Mouse (Mus musculus) intestine, postnatal 0 days (tissue): ENCODE results near the gene Wwox. TPM values are rescaled to one million over a fixed set of nuclear protein-coding genes. Genes with fewer than 3 reads are reported as not detected.

ENCODE experiments used
- ATAC-seq: fragments of 200-750 bp; cut with Nextera tagmentation; 2 replicates; pipeline ENCODE4 v1.8.0; 2017; ENCODE audit warnings: mild to moderate bottlenecking, moderate TSS enrichment, moderate library complexity
- H3K27ac ChIP-seq: fragments of 300-500 bp; sonication (generic); 2 replicates; pipeline ENCODE4 v1.5.1; 2014; ENCODE audit warnings: mild to moderate bottlenecking, low read depth, low read length, moderate library complexity
- H3K27me3 ChIP-seq: fragments of 300-500 bp; sonication (generic); replicated peaks from 2 replicates; pipeline ENCODE4 v1.6.1; 2014; ENCODE audit warnings: low read length, mixed read lengths; ENCODE audit not compliant: control insufficient read depth, insufficient read depth
- H3K36me3 ChIP-seq: fragments of 300-500 bp; sonication (generic); 2 replicates; pipeline ENCODE4 v1.6.1; 2014; ENCODE audit warnings: mild to moderate bottlenecking, moderate library complexity; ENCODE audit not compliant: control insufficient read depth, insufficient read depth
- H3K4me1 ChIP-seq: fragments of 300-500 bp; sonication (generic); replicated peaks from 2 replicates; pipeline ENCODE4 v1.6.1; 2014; ENCODE audit warnings: antibody characterized with exemption, low read length, mixed read lengths; ENCODE audit not compliant: control insufficient read depth, insufficient read depth
- H3K4me2 ChIP-seq: fragments of 300-500 bp; sonication (generic); replicated peaks from 2 replicates; pipeline ENCODE4 v1.6.1; 2014; ENCODE audit warnings: low read depth, mild to moderate bottlenecking, moderate library complexity
- H3K4me3 ChIP-seq: fragments of 300-500 bp; sonication (generic); 2 replicates; pipeline ENCODE4 v1.5.1; 2014; ENCODE audit warnings: low read depth, low read length
- H3K9ac ChIP-seq: fragments of 300-500 bp; sonication (generic); 2 replicates; pipeline ENCODE4 v1.6.1; 2014; ENCODE audit warnings: mild to moderate bottlenecking, low read depth, low read length
- H3K9me3 ChIP-seq: fragments of 300-500 bp; sonication (generic); 2 replicates; pipeline ENCODE4 v1.6.1; 2016; ENCODE audit warnings: mixed run types; ENCODE audit not compliant: control insufficient read depth
- CTCF ChIP-seq: sonication (generic); IDR thresholded peaks from 2 replicates; pipeline ENCODE4 v1.5.1; 2016; ENCODE audit warnings: low read depth, mild to moderate bottlenecking, control low read depth, antibody characterized with exemption, moderate library complexity
- WGBS: fragments of 180-500 bp; shearing (Covaris S2); extraction: QIAGEN DNeasy Blood & Tissue Kit; methylation state at CpG from one replicate; pipeline ENCODE4 v1.1.7; 2014; 5-methylcytosine and 5-hydroxymethylcytosine counted together
- polyA plus RNA-seq: library from polyadenylated mRNA; unstranded; fragments of >200 nt; fragmentation: Nextera tagmentation; extraction: Ambion mirVana; gene quantifications from 2 replicates; pipeline ENCODE4 v1.2.1, GENCODE M21; 2015

Wwox gene
- polyA plus RNA-seq, 1 experiment from 2014 or later: 7.1 TPM

GRCm38 (mm10) chr8:114891252-114891651 is 451.8 kb downstream of the Wwox start:
- no peak for TF ChIP-seq CTCF
- no peak overlapping the region for H3K27ac ChIP-seq

GRCm38 (mm10) chr8:114897432-114897831 is 458.0 kb downstream of the Wwox start:
- peak overlapping the region; percentile 18; the same call in 1 of the 2 replicates for H3K4me2 ChIP-seq
- 40% methylated on average over 8 of the region's 8 CpGs for WGBS
- no peak for TF ChIP-seq CTCF
- ATAC-seq: peak; percentile 56
- H3K9ac ChIP-seq: no peak overlapping the region
- no peaks in the 10 kb centered on the region for H3K9me3 ChIP-seq
- no peaks in the 10 kb centered on the region for H3K27me3 ChIP-seq
- H3K36me3 ChIP-seq: no peaks in the 10 kb centered on the region
- no peak overlapping the region for H3K27ac ChIP-seq
- no peak overlapping the region for H3K4me3 ChIP-seq
- peaks cover 3% of the 10 kb centered on the region; the same call in 1 of the 2 replicates for H3K4me1 ChIP-seq

More at GRCm38 (mm10) chr8:114891252-114891651, 451.8 kb downstream of the Wwox start:
- no peak overlapping the region for H3K9ac ChIP-seq
- H3K4me1 ChIP-seq: peaks cover under 1% of the 10 kb centered on the region; the same call in 1 of the 2 replicates
- no peak for ATAC-seq
- H3K4me3 ChIP-seq: no peak overlapping the region
- no peak overlapping the region for H3K4me2 ChIP-seq
- no peaks in the 10 kb centered on the region for H3K27me3 ChIP-seq
- H3K36me3 ChIP-seq: no peaks in the 10 kb centered on the region
- 77% methylated on average over 4 of the region's 4 CpGs for WGBS
- no peaks in the 10 kb centered on the region for H3K9me3 ChIP-seq

DNA sequence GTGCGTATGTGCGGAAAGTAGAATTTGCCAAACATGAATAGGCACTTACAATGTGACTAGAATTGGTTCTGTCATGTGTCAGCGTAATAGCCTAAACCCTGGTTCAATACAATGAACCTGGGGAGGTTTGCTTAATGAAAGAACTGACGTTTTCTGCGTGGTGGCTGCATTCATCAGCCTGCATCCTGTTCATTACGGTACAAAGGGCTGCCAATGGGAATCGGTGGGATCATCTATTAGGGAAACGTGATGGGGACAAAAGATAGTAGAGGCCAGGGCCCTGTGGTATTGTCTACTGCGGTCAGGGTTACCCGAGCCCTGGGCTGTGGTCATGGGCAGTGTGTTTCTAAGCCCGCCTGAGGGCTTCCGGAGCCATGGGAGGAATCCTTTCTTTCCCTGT is 459.7 kb downstream of the Wwox start:
- Histone ChIP-seq H3K27ac (no peak overlapping the region), H3K9me3 (no peaks in the 10 kb centered on the region), H3K36me3 (no peaks in the 10 kb centered on the region), H3K9ac (no peak overlapping the region), H3K27me3 (no peaks in the 10 kb centered on the region), H3K4me2 (no peak overlapping the region), H3K4me1 (peaks cover 3% of the 10 kb centered on the region; the same call in 1 of the 2 replicates), H3K4me3 (no peak overlapping the region)
- 89% methylated on average over 12 of the region's 12 CpGs for WGBS
- TF ChIP-seq CTCF: no peak
- ATAC-seq: no peak

- WGBS: 47% methylated on average over 5 of the region's 5 CpGs
- Histone ChIP-seq H3K9ac (no peak overlapping the region), H3K9me3 (no peaks in the 10 kb centered on the region), H3K4me3 (no peak overlapping the region), H3K27me3 (no peaks in the 10 kb centered on the region), H3K36me3 (no peaks in the 10 kb centered on the region), H3K4me2 (no peak overlapping the region), H3K4me1 (no peaks in the 10 kb centered on the region), H3K27ac (no peak overlapping the region)
- ATAC-seq: no peak
- no peak for TF ChIP-seq CTCF
Measured at GRCm38 (mm10) chr8:114902584-114902983, 463.1 kb downstream of the Wwox start.

DNA sequence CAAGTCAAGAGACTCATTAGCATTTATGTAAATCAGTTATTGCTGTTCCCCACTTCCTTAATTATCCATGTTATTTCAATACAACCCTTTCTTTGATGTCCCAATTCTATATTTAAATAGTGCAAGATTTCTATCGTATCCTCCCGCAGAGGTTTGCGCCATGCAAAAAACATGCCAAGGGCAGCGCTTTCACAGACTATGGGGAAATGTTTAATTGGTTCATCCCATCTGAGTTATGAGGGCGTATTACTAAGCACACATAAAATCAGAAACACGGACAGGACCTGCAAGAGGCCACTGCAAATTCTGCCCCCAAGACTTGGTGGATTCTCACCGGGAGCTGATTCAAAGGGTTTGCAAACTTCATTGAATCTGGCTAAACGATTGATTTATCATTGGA is 468.6 kb downstream of the Wwox start:
- H3K4me1 ChIP-seq: no peaks in the 10 kb centered on the region
- no peaks in the 10 kb centered on the region for H3K27me3 ChIP-seq
- no peak overlapping the region for H3K4me3 ChIP-seq
- no peak overlapping the region for H3K9ac ChIP-seq
- no peak overlapping the region for H3K27ac ChIP-seq
- WGBS: 95% methylated on average over 8 of the region's 8 CpGs
- no peaks in the 10 kb centered on the region for H3K36me3 ChIP-seq
- TF ChIP-seq CTCF: no peak
- no peak overlapping the region for H3K4me2 ChIP-seq
- ATAC-seq: no peak
- no peaks in the 10 kb centered on the region for H3K9me3 ChIP-seq

GRCm38 (mm10) chr8:114908589-114908988 is 469.1 kb downstream of the Wwox start:
- TF ChIP-seq CTCF: no peak
- H3K27ac ChIP-seq: no peak overlapping the region
- 79% methylated on average over 7 of the region's 7 CpGs for WGBS
- H3K4me3 ChIP-seq: no peak overlapping the region
- H3K27me3 ChIP-seq: no peaks in the 10 kb centered on the region
- ATAC-seq: no peak
- H3K36me3 ChIP-seq: no peaks in the 10 kb centered on the region
- H3K9ac ChIP-seq: no peak overlapping the region
- no peak overlapping the region for H3K4me2 ChIP-seq
- no peaks in the 10 kb centered on the region for H3K4me1 ChIP-seq
- H3K9me3 ChIP-seq: no peaks in the 10 kb centered on the region

DNA sequence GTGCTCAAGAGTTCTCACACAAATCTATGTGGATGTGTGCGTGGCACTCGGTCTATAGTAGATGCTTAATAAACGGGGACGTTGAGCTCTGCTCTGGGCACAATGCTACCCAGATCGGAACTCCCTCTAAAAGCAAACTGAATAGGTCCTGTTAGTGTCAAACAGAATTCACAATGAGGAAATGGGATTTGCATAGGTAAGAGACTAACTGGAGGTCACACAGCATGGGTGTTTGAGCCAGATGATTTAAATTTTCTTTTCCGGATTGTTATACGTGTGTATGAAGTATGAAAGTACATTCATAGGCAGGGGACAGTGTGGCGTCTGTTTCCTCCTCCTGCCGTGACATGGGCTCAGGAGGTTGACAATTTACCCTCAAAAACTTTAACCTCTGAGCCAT is 469.7 kb downstream of the Wwox start:
- Histone ChIP-seq H3K4me1 (no peaks in the 10 kb centered on the region), H3K27me3 (no peaks in the 10 kb centered on the region), H3K9ac (no peak overlapping the region), H3K36me3 (no peaks in the 10 kb centered on the region), H3K4me2 (no peak overlapping the region), H3K4me3 (no peak overlapping the region), H3K9me3 (no peaks in the 10 kb centered on the region), H3K27ac (no peak overlapping the region)
- WGBS: 81% methylated on average over 9 of the region's 9 CpGs
- ATAC-seq: no peak
- TF ChIP-seq CTCF: no peak
